Mouse (Mus musculus): ENCODE measurements at regions not wholly inside any gene's neighbourhood (a gene's known extent, or its start where the extent isn't known, plus 50 kb on each side); places are given as distances from the start of the nearest gene placed in this dataset.
A peak's percentile ranks its signal among the peaks of the same experiment; 100 is the strongest.

- H3K4me2 ChIP-seq (ENCODE audit: low read length) = no peak overlapping the region
- H3K4me3 ChIP-seq (ENCODE audit: low read length) = no peak overlapping the region
- ATAC-seq = no peak
- H3K9ac ChIP-seq (ENCODE audit: low read depth, low read length) = no peak overlapping the region
- no peaks in the 10 kb centered on the region for H3K27me3 ChIP-seq (replicated peaks; ENCODE audit: control insufficient read depth, insufficient read depth, low read length)
- no peaks in the 10 kb centered on the region for H3K9me3 ChIP-seq (ENCODE audit: control insufficient read depth, low read length)
- H3K4me1 ChIP-seq (ENCODE audit: control insufficient read depth, insufficient read depth, low read depth, low read length) = no peaks in the 10 kb centered on the region
- WGBS = 88% methylated on average over 2 of the region's 2 CpGs
- no peak overlapping the region for H3K27ac ChIP-seq (ENCODE audit: low read depth, low read length)
- H3K36me3 ChIP-seq (ENCODE audit: control insufficient read depth, insufficient read depth, low read length) = no peaks in the 10 kb centered on the region
Observed at GRCm38 (mm10) chr1:129219098-129219497, 54.0 kb upstream of the Thsd7b start.

DNA sequence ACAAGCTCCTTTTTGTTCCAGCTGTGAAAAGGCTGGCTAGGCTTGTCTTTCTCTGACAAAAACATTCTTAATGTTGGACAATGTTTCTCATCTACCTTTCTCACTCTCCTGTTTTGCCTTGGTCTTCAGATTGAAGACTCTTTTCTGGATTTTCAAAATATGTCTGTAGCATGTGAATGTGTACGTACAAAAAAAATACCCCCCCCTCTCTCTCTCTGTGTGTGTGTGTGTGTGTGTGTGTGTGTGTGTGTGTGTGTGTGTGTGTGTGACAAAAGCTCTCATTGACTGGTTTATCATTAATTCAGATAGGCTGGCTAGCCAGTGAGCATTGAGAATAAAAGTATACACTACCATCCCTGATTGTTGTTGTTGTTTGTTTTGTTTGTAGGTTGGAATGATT lies 64.3 kb upstream of the Thsd7b start:
- no peaks in the 10 kb centered on the region for H3K36me3 ChIP-seq (ENCODE audit: control insufficient read depth, insufficient read depth, low read length)
- H3K27me3 ChIP-seq (replicated peaks; ENCODE audit: control insufficient read depth, insufficient read depth, low read length) = no peaks in the 10 kb centered on the region
- ATAC-seq = no peak
- no peak overlapping the region for H3K9ac ChIP-seq (ENCODE audit: low read depth, low read length)
- no peak overlapping the region; the same call in 1 of the 2 replicates for H3K4me2 ChIP-seq (ENCODE audit: low read length)
- H3K4me1 ChIP-seq (ENCODE audit: control insufficient read depth, insufficient read depth, low read depth, low read length) = peaks cover 5% of the 10 kb centered on the region
- H3K4me3 ChIP-seq (ENCODE audit: low read length) = no peak overlapping the region
- peak overlapping the region; percentile 66 for H3K27ac ChIP-seq (ENCODE audit: low read depth, low read length)
- no peaks in the 10 kb centered on the region for H3K9me3 ChIP-seq (ENCODE audit: control insufficient read depth, low read length)
- WGBS = 23% methylated on average over 1 of the region's 1 CpGs

DNA sequence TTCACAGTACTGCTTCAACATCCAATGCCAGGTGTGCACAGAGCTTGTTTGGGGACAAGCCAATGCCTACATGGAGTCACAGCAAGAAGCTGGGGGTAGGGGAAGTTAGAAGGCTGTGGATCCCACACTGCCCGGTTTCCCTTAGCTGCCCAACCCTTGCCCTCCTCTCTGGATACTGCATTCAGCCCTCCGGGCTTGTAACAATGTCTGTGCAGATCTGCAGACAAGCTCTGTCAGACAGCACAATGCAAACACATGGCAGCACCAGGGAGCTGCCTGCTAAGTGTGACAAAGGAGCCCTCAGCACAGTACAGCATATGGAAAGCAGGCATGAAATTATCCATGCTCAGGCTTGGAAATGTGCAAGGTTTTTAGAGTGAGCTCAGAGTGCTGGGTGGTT lies 64.7 kb upstream of the Thsd7b start:
- peak overlapping the region; percentile 66 for H3K27ac ChIP-seq (ENCODE audit: low read depth, low read length)
- H3K9ac ChIP-seq (ENCODE audit: low read depth, low read length) = peak overlapping the region; percentile 13; the same call in 1 of the 2 replicates
- peaks cover 5% of the 10 kb centered on the region for H3K4me1 ChIP-seq (ENCODE audit: control insufficient read depth, insufficient read depth, low read depth, low read length)
- ATAC-seq = peak; percentile 98
- no peaks in the 10 kb centered on the region for H3K27me3 ChIP-seq (replicated peaks; ENCODE audit: control insufficient read depth, insufficient read depth, low read length)
- H3K9me3 ChIP-seq (ENCODE audit: control insufficient read depth, low read length) = no peaks in the 10 kb centered on the region
- H3K36me3 ChIP-seq (ENCODE audit: control insufficient read depth, insufficient read depth, low read length) = no peaks in the 10 kb centered on the region
- no peak overlapping the region; the same call in 1 of the 2 replicates for H3K4me2 ChIP-seq (ENCODE audit: low read length)
- H3K4me3 ChIP-seq (ENCODE audit: low read length) = no peak overlapping the region
- WGBS = 5% methylated on average over 2 of the region's 2 CpGs

- no peak for ATAC-seq
- no peak overlapping the region for H3K4me3 ChIP-seq (ENCODE audit: low read length)
- no peaks in the 10 kb centered on the region for H3K27me3 ChIP-seq (replicated peaks; ENCODE audit: control insufficient read depth, insufficient read depth, low read length)
- H3K9ac ChIP-seq (ENCODE audit: low read depth, low read length) = no peak overlapping the region
- no peaks in the 10 kb centered on the region for H3K36me3 ChIP-seq (ENCODE audit: control insufficient read depth, insufficient read depth, low read length)
- no peak overlapping the region for H3K4me2 ChIP-seq (ENCODE audit: low read length)
- 47% methylated on average over 5 of the region's 5 CpGs for WGBS
- H3K9me3 ChIP-seq (ENCODE audit: control insufficient read depth, low read length) = no peaks in the 10 kb centered on the region
- no peak overlapping the region for H3K27ac ChIP-seq (ENCODE audit: low read depth, low read length)
- peaks cover 5% of the 10 kb centered on the region for H3K4me1 ChIP-seq (ENCODE audit: control insufficient read depth, insufficient read depth, low read depth, low read length)
Observed at GRCm38 (mm10) chr1:129207674-129208073, 65.4 kb upstream of the Thsd7b start.

DNA sequence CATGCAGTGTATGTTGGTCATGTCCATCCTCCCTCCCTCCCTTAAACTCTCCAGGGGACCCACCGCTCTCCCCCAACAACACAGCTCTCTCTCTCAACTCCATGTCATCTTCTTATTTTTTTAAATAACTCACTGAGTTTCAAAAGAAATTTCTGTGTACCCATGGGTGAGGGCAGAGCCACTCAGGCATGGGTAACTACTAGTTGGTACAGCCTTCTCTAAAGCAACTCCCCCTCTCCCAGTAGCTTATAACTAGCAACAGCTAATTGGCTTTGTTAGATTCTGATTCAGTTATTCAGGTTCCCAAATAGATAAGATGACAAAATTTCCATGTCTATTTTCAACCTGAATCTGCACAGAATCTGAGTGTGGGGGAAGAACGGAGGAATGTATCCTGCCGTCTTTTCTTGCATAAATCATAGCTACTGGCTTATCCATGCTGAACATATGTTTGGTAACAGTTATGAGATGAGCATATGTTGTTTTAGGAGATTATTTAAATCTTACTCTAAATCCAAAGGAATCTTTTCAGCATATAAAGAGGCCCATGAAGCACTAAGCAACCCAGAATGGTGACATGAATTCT lies 92.8 kb upstream of the Thsd7b start:
- Histone ChIP-seq H3K9ac (ENCODE audit: low read depth, low read length) (no peak overlapping the region), H3K36me3 (ENCODE audit: control insufficient read depth, insufficient read depth, low read length) (no peaks in the 10 kb centered on the region), H3K27me3 (replicated peaks; ENCODE audit: control insufficient read depth, insufficient read depth, low read length) (no peaks in the 10 kb centered on the region), H3K9me3 (ENCODE audit: control insufficient read depth, low read length) (no peaks in the 10 kb centered on the region), H3K27ac (ENCODE audit: low read depth, low read length) (no peak overlapping the region), H3K4me3 (ENCODE audit: low read length) (no peak overlapping the region), H3K4me2 (ENCODE audit: low read length) (no peak overlapping the region), H3K4me1 (ENCODE audit: control insufficient read depth, insufficient read depth, low read depth, low read length) (no peaks in the 10 kb centered on the region)
- ATAC-seq = no peak
- 82% methylated on average over 3 of the region's 3 CpGs for WGBS

DNA sequence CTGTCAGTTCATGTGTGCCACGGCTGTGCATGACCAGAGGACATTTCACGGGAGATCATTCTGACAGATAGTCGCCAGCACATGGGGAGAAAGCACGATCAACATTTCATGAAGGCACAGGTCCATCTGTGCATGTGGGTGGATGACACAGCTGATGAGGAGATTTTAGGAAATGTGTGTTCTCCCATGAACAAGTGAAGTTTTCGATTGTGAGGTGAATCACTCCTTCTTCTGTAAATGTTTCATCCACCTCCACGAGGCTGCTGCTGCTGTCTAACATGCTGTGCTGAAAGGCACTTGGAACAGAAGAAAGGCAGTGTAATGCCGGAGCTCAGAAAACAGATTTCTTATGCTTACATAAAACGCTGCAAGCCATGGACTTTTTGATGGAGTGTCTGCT lies 103.2 kb upstream of the Thsd7b start:
- H3K27me3 ChIP-seq (replicated peaks; ENCODE audit: control insufficient read depth, insufficient read depth, low read length) = no peaks in the 10 kb centered on the region
- WGBS = 77% methylated on average over 8 of the region's 8 CpGs
- H3K4me2 ChIP-seq (ENCODE audit: low read length) = no peak overlapping the region
- no peaks in the 10 kb centered on the region for H3K4me1 ChIP-seq (ENCODE audit: control insufficient read depth, insufficient read depth, low read depth, low read length)
- H3K27ac ChIP-seq (ENCODE audit: low read depth, low read length) = no peak overlapping the region
- H3K4me3 ChIP-seq (ENCODE audit: low read length) = no peak overlapping the region
- H3K9me3 ChIP-seq (ENCODE audit: control insufficient read depth, low read length) = no peaks in the 10 kb centered on the region
- H3K36me3 ChIP-seq (ENCODE audit: control insufficient read depth, insufficient read depth, low read length) = no peaks in the 10 kb centered on the region
- H3K9ac ChIP-seq (ENCODE audit: low read depth, low read length) = no peak overlapping the region
- no peak for ATAC-seq

DNA sequence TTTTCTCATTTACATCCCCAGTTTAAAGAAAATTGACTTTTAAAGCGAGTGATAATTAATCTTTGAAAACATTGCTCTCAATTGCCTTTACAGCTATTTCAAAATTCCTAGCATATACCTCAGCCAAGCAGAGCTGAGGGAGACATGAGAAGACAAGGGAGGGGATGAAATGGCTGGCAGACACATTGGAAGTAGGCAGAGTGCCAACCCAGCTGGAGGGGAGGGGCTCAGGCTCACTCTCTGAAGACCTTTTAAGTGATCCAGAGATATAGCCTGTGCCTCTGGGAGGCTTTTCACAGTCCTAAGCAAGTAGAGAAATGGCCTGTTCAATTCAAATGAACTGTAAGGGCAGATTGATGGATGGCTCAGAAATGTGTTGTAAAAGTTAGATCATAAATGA lies 122.5 kb upstream of the Thsd7b start:
- peak; percentile 64; the same call in 1 of the 2 replicates for ATAC-seq
- Histone ChIP-seq H3K4me1 (ENCODE audit: control insufficient read depth, insufficient read depth, low read depth, low read length) (no peaks in the 10 kb centered on the region), H3K9ac (ENCODE audit: low read depth, low read length) (no peak overlapping the region), H3K4me2 (ENCODE audit: low read length) (no peak overlapping the region), H3K27ac (ENCODE audit: low read depth, low read length) (no peak overlapping the region), H3K4me3 (ENCODE audit: low read length) (no peak overlapping the region), H3K36me3 (ENCODE audit: control insufficient read depth, insufficient read depth, low read length) (no peaks in the 10 kb centered on the region), H3K27me3 (replicated peaks; ENCODE audit: control insufficient read depth, insufficient read depth, low read length) (no peaks in the 10 kb centered on the region), H3K9me3 (ENCODE audit: control insufficient read depth, low read length) (no peaks in the 10 kb centered on the region)
- 61% methylated on average over 1 of the region's 1 CpGs for WGBS

- Histone ChIP-seq H3K27me3 (replicated peaks; ENCODE audit: control insufficient read depth, insufficient read depth, low read length) (no peaks in the 10 kb centered on the region), H3K27ac (ENCODE audit: low read depth, low read length) (no peak overlapping the region), H3K4me3 (ENCODE audit: low read length) (no peak overlapping the region), H3K9me3 (ENCODE audit: control insufficient read depth, low read length) (no peaks in the 10 kb centered on the region), H3K4me2 (ENCODE audit: low read length) (no peak overlapping the region), H3K4me1 (ENCODE audit: control insufficient read depth, insufficient read depth, low read depth, low read length) (no peaks in the 10 kb centered on the region), H3K36me3 (ENCODE audit: control insufficient read depth, insufficient read depth, low read length) (no peaks in the 10 kb centered on the region), H3K9ac (ENCODE audit: low read depth, low read length) (no peak overlapping the region)
- 51% methylated on average over 7 of the region's 7 CpGs for WGBS
- ATAC-seq = no peak
Observed at GRCm38 (mm10) chr1:129148733-129149388, 124.2 kb upstream of the Thsd7b start.

DNA sequence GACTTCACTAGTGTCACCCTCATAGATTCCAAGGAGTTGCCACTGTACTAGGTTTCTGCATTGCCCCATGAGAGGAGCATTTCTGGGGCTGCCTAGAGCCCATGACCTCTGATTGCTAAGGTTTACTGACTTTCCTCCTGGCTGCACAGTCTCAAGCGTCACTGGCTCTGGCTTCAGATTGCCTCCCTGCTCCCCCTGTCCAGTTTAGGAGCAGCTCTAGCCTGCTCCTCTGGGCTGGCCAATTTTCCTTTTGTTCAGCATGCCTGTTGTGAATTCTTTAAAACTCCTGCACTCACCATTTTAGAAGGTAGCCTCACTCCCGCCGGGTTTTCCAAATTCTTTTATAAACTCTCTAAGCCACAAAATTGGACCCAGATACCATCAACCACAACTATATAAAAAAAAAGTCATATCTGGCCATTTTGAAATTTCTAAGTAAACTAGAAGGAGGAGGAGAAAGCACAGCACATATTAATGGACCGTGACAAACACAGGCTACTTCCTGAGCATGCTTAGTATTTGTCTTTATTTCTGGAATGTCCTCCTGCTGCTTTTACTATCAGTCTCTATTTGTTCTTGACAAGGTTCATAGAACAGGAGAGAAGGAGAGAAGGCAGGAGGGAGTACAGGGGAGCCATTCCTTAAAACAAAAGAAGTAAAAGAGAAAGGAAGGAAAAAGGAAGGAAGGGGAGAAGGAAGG lies 126.6 kb upstream of the Thsd7b start:
- no peaks in the 10 kb centered on the region for H3K36me3 ChIP-seq (ENCODE audit: control insufficient read depth, insufficient read depth, low read length)
- WGBS = 52% methylated on average over 4 of the region's 4 CpGs
- H3K27ac ChIP-seq (ENCODE audit: low read depth, low read length) = no peak overlapping the region
- no peak overlapping the region for H3K9ac ChIP-seq (ENCODE audit: low read depth, low read length)
- H3K4me1 ChIP-seq (ENCODE audit: control insufficient read depth, insufficient read depth, low read depth, low read length) = no peaks in the 10 kb centered on the region
- no peak for ATAC-seq
- no peaks in the 10 kb centered on the region for H3K9me3 ChIP-seq (ENCODE audit: control insufficient read depth, low read length)
- H3K4me3 ChIP-seq (ENCODE audit: low read length) = no peak overlapping the region
- no peaks in the 10 kb centered on the region for H3K27me3 ChIP-seq (replicated peaks; ENCODE audit: control insufficient read depth, insufficient read depth, low read length)
- H3K4me2 ChIP-seq (ENCODE audit: low read length) = no peak overlapping the region

Measured in hindbrain, embryonic 16.5 days (tissue).